Mouse (Mus musculus) thymus, postnatal 10 days (tissue): Measurements from ENCODE around the gene Rnf169.

ENCODE experiments used
- DNase-seq, 2 experiments: peaks; one replicate each; pipeline ENCODE4 v3.0.0; 2021; ENCODE audit warnings: low spot score in 2 of 2

Rnf169 gene

GRCm38 (mm10) chr7:99893967-99894366 lies 86.3 kb downstream of the Rnf169 start:
- DNase-seq, result no peak

DNA sequence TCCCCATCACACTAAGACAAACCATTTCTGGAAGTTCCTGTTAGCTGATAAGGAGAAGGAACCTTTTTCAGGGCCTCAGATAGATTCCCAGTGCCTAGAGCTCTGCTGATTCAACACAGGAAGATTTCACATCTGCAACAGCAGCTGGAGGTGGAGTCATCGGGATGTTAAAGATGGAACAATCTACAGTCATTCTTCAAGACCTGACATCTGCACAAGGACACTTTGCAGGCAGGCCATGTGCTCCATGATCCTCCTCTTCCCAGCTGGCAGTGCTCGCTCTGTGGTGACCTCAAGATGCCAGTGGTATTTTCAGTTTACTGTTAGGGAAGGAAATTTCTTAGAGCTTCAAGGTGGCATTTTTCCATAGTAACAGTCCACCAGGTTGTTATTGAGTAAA lies 87.9 kb downstream of the Rnf169 start:
- no peak for DNase-seq

GRCm38 (mm10) chr7:99891471-99891870 lies 88.8 kb downstream of the Rnf169 start:
- DNase-seq, result no peak

DNA sequence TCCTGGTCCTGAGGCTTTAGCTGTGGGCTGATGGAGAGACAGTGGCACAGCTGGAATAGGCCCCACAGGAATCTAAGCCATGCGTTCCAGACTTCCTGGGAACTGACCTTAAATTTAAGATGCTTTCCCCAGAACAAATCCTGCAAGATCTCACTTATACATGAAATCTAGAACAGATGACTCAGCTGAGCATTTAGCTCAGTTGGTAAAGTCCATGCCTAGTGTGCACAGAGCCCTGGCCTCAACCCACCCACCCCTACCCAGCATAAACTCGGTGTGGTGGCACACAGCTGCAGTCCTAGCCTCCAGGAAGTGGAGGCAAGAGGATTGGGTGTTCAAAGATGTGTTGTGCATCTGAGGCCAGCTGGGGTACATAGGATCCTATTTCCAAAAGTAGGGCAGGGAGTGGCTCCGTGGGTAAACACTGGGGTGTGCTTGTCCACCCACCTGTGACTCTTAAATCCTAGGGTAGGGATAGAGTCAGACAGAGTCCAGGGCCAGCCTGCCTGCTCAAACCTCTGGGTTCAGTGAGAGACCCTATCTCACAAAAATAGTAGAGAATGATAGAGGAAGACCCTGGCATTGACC lies 90.0 kb downstream of the Rnf169 start:
- DNase-seq, result peak; percentile 67 to 79

- peak; percentile 72 to 78 for DNase-seq
These were observed 90.9 kb downstream of the Rnf169 start for GRCm38 (mm10) chr7:99889175-99889880.

GRCm38 (mm10) chr7:99887743-99888142 lies 92.5 kb downstream of the Rnf169 start:
- no peak for DNase-seq

DNA sequence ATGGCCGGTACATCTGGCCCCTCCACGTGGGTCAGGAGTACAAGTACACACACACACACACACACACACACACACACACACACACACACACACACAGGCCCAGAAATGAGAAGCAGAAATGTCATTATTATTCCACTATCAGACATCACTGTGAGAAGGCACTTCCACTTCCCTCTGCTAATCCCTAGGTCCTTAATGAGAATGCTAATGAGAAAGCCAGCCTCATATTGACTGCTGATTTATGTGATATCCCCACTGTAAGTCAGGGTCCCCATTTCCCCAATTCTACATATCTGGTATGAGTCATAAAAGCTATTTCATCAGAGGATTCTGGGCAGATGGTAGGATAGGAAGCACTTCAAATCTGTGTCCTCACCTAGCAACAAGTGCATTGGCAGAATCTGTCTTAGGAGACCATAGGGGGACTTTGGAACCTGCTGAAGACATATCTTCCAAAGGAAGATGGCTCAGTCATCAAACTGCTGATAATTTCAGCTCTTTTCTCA lies 93.0 kb downstream of the Rnf169 start:
- DNase-seq, result no peak

GRCm38 (mm10) chr7:99878254-99878653 lies 102.0 kb downstream of the Rnf169 start:
- no peak for DNase-seq

- peak; percentile 79 to 92 for DNase-seq
These were observed 103.9 kb downstream of the Rnf169 start for GRCm38 (mm10) chr7:99876345-99876744.

DNA sequence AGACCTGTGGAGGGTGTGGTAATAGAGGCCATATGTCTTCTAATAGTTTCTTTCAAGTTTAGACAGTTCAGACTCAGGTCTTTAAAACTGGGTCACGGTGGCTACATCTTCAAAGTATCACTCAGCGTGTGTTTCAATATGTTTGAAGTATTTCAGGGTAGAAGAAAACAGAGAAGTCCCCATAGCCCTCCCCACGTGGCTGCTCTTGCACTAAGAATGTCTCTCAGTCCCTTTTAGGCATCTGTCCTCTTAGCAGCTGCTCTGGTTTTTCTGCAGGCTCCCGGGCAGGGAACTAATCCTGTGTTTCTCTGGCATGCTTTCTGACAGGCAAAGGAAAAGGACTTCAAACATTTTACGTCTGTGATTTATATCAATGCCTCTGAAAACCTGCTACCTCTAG lies 104.4 kb downstream of the Rnf169 start:
- no peak for DNase-seq

DNA sequence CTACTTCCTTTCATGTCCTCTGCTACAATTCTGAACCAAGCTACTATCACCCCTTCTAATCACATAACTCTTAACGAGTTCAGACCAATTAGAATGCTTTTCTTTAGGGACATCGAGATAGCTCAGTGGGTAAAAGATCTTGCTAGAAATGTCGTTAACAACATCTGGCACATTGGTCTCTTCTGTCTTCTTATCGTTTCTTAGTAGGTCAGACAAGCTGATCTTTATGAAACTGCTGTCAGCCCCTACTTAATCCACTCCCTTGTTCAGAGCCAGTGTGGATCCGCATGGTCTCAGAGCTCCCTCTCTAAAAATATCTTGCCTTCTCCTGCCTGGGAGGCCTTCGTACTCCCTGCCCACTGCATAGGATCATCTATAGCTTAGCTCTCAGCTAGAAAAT lies 106.3 kb downstream of the Rnf169 start:
- no peak for DNase-seq
